Mouse (Mus musculus) testis, adult 2 months (tissue): Measurements from ENCODE around the gene Miip.

Experiments
- CTCF ChIP-seq: fragments of 200-500 bp; IDR thresholded peaks from 2 replicates; pipeline ENCODE4 v1.5.1; 2012; ENCODE audit warnings: low read depth, mild to moderate bottlenecking, inconsistent platforms, low read length, moderate library complexity; ENCODE audit not compliant: control insufficient read depth, insufficient read depth, insufficient replicate concordance
- POLR2A ChIP-seq: fragments of 200-500 bp; IDR thresholded peaks from 2 replicates; pipeline ENCODE4 v1.6.1; 2012; ENCODE audit warnings: low read depth, mild to moderate bottlenecking, inconsistent platforms, low read length, moderate library complexity; ENCODE audit not compliant: control insufficient read depth

- TF ChIP-seq POLR2A: no peak
- TF ChIP-seq CTCF: no peak
These were observed 55.3 kb downstream of the Miip start for GRCm38 (mm10) chr4:147813249-147813765.
